Mouse (Mus musculus): ENCODE measurements at regions not wholly inside any gene's neighbourhood (a gene's known extent, or its start where the extent isn't known, plus 50 kb on each side); places are given as distances from the start of the nearest gene placed in this dataset.

DNA sequence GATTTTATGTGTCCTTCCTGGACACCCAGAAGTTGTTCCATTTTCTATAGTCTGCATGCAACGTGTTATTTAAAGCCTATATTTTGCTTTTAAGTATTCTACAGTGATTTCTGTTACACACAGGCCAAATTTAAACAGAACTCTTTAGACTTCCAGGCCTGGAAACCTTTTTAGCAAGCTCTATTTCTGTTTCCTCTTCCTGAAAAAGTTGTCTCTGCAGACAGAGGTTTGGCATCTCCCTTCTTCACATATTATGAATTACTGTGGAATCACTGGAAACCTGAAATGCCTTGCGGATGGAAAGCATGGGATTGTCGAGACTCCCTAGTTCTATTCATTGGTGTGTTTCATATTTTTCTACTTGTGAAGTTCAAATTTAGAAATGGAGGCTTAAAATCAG lies 530.7 kb downstream of the Cd109 start:
- no peak for DNase-seq

- DNase-seq: no peak
Observed at GRCm38 (mm10) chr9:79165596-79165995, 550.2 kb downstream of the Cd109 start.

- no peak for DNase-seq
Observed at GRCm38 (mm10) chr9:79173036-79173435, 545.6 kb downstream of the Col12a1 start.

- DNase-seq: no peak
Observed at GRCm38 (mm10) chr9:79179954-79180353, 538.7 kb downstream of the Col12a1 start.

- DNase-seq: no peak
Observed at GRCm38 (mm10) chr9:79195420-79195819, 523.2 kb downstream of the Col12a1 start.

DNA sequence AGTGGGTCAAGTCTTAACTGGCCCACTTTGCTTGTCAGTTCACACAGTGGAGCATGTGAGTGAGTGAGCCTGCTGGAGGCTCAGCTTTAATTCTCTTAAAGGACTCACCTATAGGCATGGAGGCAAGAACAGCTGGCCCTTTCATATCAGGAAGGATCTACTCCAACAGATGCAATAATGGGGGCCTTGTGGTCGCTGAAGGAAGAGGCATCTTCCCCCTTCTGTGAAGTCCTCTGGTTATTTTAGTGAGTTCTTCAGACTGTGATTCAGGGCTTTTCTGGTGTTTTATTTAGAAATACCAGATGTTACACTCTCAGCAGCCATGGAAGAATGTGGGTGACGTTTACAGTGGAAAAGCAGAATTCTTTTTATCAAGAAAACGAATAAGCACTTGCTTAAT lies 516.9 kb downstream of the Col12a1 start:
- peak; percentile 21 for DNase-seq

GRCm38 (mm10) chr9:79213364-79213763 lies 505.3 kb downstream of the Col12a1 start:
- DNase-seq: no peak

GRCm38 (mm10) chr9:79215986-79216385 lies 502.6 kb downstream of the Col12a1 start:
- DNase-seq: peak; percentile 24

DNA sequence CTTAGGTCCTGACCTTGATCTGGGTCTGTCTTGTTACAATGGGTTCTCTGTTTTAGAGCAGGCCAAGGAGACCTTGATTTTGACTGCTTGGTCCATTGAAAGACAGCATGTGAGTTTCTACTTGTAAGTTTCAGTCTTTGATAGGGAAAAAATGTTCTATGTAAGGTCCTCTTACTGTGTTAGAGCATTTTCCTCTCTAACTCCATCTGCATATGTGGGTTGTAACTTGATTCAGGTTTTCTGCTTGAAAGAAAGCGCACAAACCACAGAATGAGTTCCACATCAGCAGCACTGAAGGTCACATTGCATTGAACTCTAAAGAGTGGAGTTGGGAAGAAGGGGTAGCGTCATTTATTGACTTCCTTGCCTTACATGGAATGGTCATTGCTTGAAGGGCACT lies 502.2 kb downstream of the Col12a1 start:
- no peak for DNase-seq

DNA sequence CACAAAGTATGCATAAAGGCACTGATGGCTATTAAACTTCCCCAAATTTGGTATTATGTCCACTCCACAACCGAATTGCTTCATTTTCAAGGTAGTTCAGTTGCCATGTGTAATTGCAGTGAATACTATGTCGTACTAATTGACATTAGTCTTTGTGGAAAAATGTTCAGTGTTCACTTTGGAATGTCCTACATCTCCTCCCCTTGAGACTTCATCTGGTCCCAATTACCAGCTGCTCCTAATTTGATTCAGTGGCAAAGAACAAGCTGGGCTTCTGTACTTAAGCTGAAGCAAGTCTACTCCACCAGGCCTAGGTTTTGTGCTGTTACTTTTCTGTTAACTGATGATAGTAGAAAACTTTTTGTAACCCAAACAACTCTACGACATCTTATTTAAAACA lies 485.6 kb downstream of the Col12a1 start:
- DNase-seq: no peak

DNA sequence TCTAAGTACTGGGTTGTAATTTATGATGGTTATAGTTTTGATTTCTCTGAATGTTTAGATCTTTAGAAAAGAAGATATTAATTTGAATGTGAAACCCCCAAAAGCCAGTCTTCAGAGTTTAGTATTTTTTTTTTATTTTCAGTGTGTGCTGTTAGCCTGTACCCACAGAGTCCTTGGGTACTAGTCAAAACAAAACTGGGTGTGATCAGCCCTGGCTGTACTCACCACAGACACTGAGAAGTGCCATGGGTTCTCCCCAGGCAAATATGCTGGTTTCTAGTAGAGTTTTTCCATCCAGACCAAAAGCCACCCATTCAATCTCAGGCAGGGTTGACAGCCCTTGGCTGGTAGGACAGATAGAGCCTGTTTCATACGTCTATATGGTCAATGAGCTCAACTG lies 484.9 kb downstream of the Col12a1 start:
- no peak for DNase-seq

DNA sequence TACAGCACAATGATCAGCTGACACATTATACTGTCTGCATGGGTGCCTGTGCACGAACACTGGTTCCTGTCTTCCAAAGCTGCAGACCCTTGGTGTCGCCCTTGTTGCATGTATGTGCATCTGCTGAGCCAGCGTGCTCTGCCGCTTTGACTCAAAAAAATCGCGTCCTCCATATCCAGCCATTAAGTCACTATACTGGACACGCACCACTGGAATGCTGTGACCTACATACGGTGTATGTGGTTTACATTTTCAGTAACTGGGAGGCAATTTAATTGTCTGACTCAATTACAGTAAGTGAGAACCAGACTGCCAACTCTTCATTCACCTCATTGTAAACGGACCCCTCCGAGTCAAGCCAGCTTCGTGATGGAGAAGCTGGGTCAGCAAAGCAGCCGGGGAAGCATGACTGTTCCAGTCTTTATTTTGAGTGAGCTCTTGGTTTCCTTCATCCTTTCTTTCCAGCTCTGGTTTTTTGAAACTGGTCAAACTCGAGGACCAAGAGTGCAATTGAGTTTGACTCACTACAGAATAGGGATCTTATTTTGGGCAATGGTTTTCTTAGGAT lies 448.9 kb downstream of the Col12a1 start:
- DNase-seq: no peak

DNA sequence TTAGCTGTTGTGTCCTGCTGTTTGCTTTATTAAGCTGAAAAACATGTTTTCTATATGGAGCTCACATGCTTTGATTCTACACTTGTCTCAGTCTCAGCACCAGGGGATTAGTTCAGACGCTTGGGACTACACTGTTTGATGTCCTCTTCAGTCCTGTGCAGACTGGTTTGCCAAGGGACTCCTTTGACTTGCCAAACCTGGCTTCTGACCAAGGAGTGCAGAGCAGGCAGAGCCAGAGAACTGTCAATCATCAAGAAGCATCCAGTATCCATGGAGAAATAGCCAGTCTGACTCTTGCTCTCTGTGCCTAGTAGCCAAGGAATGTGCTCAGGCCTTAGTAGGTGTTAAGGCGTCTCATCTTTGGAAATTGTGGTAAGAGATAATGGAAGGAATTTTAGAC lies 448.4 kb downstream of the Col12a1 start:
- peak; percentile 4 for DNase-seq

- no peak for DNase-seq
Observed at GRCm38 (mm10) chr9:79287849-79288248, 430.8 kb downstream of the Col12a1 start.

- no peak for DNase-seq
Observed at GRCm38 (mm10) chr9:79295306-79295705, 423.3 kb downstream of the Col12a1 start.

DNA sequence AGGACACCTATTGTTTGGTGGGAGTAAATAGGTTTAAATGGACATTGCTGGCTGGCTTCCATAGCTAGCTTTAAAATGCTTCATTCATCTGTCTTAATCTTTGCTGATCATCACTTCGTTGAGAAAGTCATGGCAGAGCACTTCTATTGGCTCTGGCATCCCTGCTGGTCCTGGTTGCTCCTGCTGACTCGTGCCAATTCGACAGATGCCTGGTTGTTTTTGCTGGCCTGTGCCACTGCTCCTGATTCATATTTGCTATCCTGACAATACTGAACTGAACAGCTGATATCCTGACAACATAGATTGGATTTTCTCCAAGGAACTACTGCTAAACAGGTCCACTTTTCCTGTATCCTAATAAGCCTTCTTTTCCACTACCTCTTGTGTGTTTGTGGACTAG lies 417.1 kb downstream of the Col12a1 start:
- DNase-seq: no peak

DNA sequence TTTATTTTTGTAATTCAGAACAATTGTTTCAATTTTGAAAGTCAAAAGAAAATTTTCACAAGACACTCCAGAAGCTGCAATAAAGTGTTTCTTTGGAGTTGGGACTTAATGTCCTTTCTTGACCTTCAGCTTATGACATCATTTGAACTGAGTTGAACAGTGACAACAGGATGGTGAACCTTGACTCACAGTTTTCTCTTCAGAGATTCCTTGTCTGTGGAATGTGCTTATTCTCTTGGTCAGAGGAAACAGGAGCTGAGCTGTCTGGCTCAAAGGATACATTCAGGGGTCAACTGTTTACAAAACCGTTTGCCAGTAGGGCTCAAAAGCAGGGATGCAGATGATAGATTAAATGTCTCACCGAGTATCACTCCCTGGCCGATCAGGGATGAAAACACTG lies 408.0 kb downstream of the Col12a1 start:
- DNase-seq: no peak

DNA sequence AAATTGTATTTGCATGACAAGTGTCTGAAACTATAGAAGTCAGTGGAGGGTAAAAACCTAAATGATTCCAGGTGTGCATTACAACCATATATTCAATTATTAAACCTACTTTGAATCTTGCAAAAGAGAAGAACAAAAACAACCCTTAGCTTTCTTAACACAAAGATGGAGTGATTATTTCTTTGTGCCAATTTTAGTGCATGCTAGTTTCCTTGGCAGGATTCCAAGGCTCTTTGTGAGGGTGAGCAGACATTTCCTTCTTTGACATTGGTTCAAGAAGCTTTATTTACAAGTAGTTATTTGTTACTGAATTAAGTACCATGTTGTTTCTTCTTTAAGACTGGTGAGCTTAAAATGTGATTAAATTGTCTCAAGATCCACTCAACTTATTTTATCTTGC lies 401.2 kb downstream of the Col12a1 start:
- no peak for DNase-seq

- no peak for DNase-seq
Observed at GRCm38 (mm10) chr9:79346371-79347096, 372.1 kb downstream of the Col12a1 start.

DNA sequence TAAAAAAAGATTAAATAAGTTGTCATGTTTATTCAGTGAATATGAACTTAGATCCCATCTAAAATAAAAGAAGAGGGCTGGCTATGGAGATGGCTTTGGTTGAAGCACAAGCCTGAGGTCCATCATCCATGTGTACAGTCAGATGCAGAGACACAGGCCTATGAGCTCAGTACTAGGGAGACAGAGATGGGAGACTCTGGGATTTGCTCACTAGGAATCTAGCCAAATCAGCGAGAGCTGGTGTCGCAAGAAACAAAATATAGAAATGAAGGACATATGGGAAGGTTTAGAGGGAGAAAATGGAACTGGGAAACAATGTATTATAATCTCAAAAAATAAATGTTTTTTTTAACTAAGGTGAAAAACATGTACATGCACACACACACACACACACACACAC lies 326.6 kb downstream of the Col12a1 start:
- DNase-seq: peak; percentile 13

- no peak for DNase-seq
Observed at GRCm38 (mm10) chr9:79414989-79415388, 303.6 kb downstream of the Col12a1 start.

DNA sequence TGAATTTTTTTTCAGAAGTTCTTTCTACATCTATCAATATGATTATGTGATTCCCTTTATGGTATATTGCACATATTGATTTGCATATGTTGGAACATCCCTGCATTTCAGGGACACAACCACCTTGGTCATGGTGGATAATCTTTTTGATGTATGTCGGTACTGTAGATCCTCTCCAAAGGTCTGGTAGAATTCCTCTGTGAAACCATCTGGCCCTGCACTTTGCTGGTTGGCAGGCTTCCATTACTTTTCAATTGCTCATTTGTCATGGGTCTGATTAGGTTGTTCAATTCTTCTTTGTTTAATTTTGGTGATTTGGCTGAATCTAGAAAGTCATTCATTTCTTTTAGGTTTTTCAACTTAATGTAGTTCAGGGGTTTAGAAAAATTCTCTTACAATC lies 288.2 kb downstream of the Col12a1 start:
- no peak for DNase-seq

DNA sequence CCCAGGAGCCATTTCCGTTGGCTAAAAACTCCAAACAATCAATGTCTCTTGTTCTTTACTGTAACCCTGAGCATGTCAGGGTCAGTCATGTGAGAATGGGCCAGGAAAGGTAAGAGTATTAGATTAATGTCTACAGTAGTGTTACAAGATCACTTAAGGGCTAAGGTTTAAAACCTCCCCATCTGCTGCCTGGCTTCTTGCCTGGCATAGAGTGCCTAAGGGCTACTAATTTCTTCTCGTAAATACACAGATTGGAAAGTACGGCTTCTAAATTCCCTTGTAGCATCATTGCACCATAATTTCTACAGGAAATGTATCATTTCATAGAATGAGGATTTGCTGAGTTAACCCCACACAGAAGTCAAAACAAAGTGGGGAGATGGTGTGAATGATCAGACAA lies 281.0 kb downstream of the Col12a1 start:
- no peak for DNase-seq

DNA sequence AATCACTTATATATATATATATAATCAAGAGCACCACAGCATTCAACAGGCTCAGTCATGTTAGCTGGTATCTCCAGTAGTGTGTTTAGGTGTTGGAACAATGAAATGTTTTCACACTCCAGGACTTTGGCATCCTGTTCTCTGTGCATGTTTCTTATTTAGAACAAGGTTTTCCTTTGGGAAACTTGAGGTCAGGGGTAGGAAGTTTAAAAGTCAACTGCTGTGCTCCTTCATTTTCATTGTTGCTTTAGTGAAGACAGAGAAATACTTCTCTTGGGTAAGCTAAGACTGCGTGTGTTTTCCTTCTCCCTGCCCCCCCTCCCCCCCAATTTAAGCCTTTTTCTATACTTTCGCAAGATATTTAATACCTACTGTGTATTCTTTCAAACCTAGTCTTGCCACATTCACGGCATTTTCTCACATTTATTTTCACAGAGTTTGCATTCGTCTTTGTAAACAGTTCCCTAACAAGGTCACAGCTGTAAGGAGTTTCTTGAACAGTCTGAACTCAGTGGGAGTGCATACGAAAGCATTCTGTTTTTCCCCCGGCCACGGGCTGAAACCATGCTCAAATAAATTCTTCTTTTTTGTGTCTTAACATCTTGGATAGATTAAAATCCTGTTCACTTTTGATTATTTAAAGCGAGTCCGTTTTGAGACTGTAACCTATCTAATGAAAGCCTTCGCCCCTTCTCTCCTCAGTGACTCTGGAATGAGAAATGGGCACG lies 279.2 kb downstream of the Col12a1 start:
- no peak for DNase-seq

All from right cerebral cortex, adult 18-20 months (tissue).